Mouse (Mus musculus) heart, embryonic 11.5 days (tissue): Measurements from ENCODE around the gene Gipc1. TPM values are rescaled to one million over a fixed set of nuclear protein-coding genes. Genes with fewer than 3 reads are reported as not detected.

Experiments
- ATAC-seq: fragments of 200-750 bp; cut with Nextera tagmentation; replicated peaks from 2 replicates; pipeline ENCODE4 v1.8.0; 2017; ENCODE audit warnings: moderate library complexity; ENCODE audit not compliant: insufficient number of reproducible peaks, low FRiP score, low TSS enrichment
- H3K27ac ChIP-seq: fragments of 300-500 bp; sonication (generic); 2 replicates; pipeline ENCODE4 v1.5.1; 2014; ENCODE audit warnings: mild to moderate bottlenecking, low read depth, low read length
- H3K27me3 ChIP-seq: fragments of 300-500 bp; sonication (generic); 2 replicates; pipeline ENCODE4 v1.6.1; 2014; ENCODE audit warnings: mild to moderate bottlenecking, low read length, mixed read lengths; ENCODE audit not compliant: control insufficient read depth, insufficient read depth
- H3K36me3 ChIP-seq: fragments of 300-500 bp; sonication (generic); 2 replicates; pipeline ENCODE4 v1.6.1; 2014; ENCODE audit warnings: mild to moderate bottlenecking, low read length, moderate library complexity, mixed read lengths; ENCODE audit not compliant: control insufficient read depth, insufficient read depth
- H3K4me1 ChIP-seq: fragments of 300-500 bp; sonication (generic); 2 replicates; pipeline ENCODE4 v1.6.1; 2014; ENCODE audit warnings: low read length; ENCODE audit not compliant: control insufficient read depth, insufficient read depth
- H3K4me2 ChIP-seq: fragments of 300-500 bp; sonication (generic); 2 replicates; pipeline ENCODE4 v1.6.1; 2014; ENCODE audit warnings: mild to moderate bottlenecking, moderate library complexity
- H3K4me3 ChIP-seq: fragments of 300-500 bp; sonication (generic); 2 replicates; pipeline ENCODE4 v1.5.1; 2014; ENCODE audit warnings: low read depth, low read length
- H3K9ac ChIP-seq: fragments of 300-500 bp; sonication (generic); 2 replicates; pipeline ENCODE4 v1.6.1; 2014; ENCODE audit warnings: mild to moderate bottlenecking, low read depth, low read length, moderate library complexity
- H3K9me3 ChIP-seq: fragments of 300-500 bp; sonication (generic); replicated peaks from 2 replicates; pipeline ENCODE4 v1.6.1; 2016; ENCODE audit warnings: low read length; ENCODE audit not compliant: control insufficient read depth
- WGBS: fragments of 180-500 bp; shearing (Covaris S2); extraction: QIAGEN DNeasy Blood & Tissue Kit; methylation state at CpG from one replicate; pipeline ENCODE4 v1.1.7; 2014; ENCODE audit not compliant: insufficient replicate concordance; 5-methylcytosine and 5-hydroxymethylcytosine counted together
- polyA plus RNA-seq: library from polyadenylated mRNA; unstranded; fragments of >200 nt; fragmentation: Nextera tagmentation; extraction: Ambion mirVana; gene quantifications from 2 replicates; pipeline ENCODE4 v1.2.1, GENCODE M21; 2014

The Gipc1 gene
- polyA plus RNA-seq, 1 experiment from 2014 or later, result 171 TPM

DNA sequence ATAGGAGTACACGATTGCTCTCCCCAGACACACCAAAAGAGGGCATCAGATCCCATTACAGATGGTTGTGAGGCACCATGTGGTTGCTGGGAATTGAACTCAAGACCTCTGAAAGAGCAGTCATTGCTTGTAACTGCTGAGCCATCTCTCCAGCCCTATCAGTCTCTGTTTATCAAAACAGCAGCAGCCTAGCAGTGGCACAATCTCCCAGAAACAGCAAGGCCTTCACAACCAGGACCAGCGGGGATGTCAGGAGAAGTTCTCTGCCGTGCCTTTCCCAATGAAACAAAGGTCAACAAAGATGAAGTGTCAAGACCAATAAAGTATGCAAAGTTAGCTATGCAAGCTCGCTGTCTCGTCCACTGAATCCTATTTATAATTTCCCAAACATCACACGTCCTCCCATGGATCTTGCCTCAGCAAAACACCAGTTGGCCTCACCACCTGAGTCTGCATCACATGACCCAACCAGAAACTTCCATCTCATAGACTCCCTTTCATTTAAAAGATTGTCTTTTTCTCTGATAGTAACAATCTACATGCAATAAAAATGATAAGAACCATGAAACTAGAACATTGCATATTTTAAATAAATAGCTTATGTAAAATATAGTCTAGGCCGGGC is 20.3 kb upstream of the Gipc1 start:
- no peak for ATAC-seq
- Histone ChIP-seq H3K9ac (no peak overlapping the region), H3K36me3 (no peaks in the 10 kb centered on the region), H3K4me1 (no peaks in the 10 kb centered on the region), H3K27me3 (no peaks in the 10 kb centered on the region), H3K4me3 (no peak overlapping the region), H3K4me2 (no peak overlapping the region), H3K9me3 (0 out of 2 replicates have a peak, but pooled peaks cover 3% of the 10 kb centered on the region), H3K27ac (no peak overlapping the region)
- 77% methylated on average over 7 of the region's 7 CpGs for WGBS

DNA sequence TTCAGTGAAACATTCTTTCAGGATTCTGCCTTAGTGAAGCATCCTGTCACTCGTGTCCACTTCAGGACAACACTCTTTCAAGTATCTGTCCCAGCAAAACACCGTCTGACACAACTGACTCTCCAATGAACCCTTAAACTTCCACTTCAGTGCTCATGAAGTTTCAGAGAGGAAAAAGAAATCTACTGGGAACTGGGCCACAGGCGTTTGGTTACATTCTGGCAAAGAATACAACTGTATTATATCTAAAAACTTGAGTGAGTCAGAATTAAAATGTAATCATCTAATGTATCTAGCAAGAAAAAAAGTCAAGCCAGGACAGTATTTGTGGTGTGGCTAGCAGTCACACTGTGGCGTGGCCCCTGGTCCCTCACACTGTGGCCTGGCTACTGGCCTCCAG is 13.6 kb upstream of the Gipc1 start:
- no peak overlapping the region for H3K9ac ChIP-seq
- no peak overlapping the region for H3K4me2 ChIP-seq
- H3K36me3 ChIP-seq, result no peaks in the 10 kb centered on the region
- ATAC-seq, result no peak
- H3K27ac ChIP-seq, result no peak overlapping the region
- H3K4me1 ChIP-seq, result no peaks in the 10 kb centered on the region
- WGBS, result 59% methylated on average over 4 of the region's 4 CpGs
- H3K27me3 ChIP-seq, result no peaks in the 10 kb centered on the region
- no peak overlapping the region for H3K4me3 ChIP-seq
- 0 out of 2 replicates have a peak, but pooled peaks cover 3% of the 10 kb centered on the region for H3K9me3 ChIP-seq

DNA sequence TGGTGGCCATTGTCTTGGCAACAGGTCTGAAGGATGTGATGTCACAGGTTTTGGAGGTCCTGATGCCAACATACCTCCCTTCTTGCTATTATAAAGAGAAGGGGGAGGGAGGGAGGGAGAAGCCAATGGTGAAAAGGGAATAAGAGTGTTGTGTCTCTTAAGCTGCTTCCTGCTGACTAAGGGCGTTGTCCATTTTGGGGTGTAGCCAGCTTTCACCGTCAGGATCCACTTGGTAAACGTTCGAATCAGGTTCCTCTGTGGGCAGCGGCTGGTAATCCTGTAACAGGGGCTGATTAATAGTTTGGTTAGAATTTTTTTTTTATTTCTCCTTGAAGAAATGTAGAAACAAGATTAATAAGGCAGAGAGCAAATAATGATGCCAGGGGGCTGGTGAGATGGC is 12.8 kb upstream of the Gipc1 start:
- ATAC-seq, result no peak
- no peak overlapping the region for H3K4me3 ChIP-seq
- 72% methylated on average over 5 of the region's 5 CpGs for WGBS
- no peak overlapping the region for H3K9ac ChIP-seq
- H3K27ac ChIP-seq, result no peak overlapping the region
- no peaks in the 10 kb centered on the region for H3K36me3 ChIP-seq
- 0 out of 2 replicates have a peak, but pooled peaks cover 3% of the 10 kb centered on the region for H3K9me3 ChIP-seq
- no peaks in the 10 kb centered on the region for H3K4me1 ChIP-seq
- H3K4me2 ChIP-seq, result no peak overlapping the region
- no peaks in the 10 kb centered on the region for H3K27me3 ChIP-seq

DNA sequence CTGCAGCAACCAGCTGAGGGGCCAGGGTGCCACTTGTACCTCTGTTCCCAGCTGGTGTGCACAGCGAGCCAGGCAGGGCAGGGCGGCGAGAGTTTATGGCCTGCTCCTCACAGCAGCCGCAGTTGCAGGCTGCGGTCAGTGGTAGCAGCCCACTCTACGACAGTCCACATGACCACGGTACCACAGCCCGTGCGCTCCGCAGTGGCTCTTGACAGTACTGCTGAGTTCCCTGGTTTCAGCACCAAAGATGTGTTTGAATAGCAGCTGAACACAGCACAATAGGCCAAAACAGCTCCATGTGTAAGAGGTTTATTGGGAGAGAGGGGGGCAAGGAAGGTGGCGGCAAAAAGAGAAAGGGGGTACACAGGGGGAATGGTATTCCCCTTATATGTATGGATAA is 5.0 kb upstream of the Gipc1 start:
- Histone ChIP-seq H3K9me3 (no peaks in the 10 kb centered on the region), H3K4me1 (no peaks in the 10 kb centered on the region), H3K27me3 (no peaks in the 10 kb centered on the region), H3K36me3 (no peaks in the 10 kb centered on the region), H3K4me2 (no peak overlapping the region), H3K9ac (no peak overlapping the region), H3K4me3 (no peak overlapping the region), H3K27ac (no peak overlapping the region)
- ATAC-seq, result no peak
- WGBS, result 91% methylated on average over 11 of the region's 11 CpGs

DNA sequence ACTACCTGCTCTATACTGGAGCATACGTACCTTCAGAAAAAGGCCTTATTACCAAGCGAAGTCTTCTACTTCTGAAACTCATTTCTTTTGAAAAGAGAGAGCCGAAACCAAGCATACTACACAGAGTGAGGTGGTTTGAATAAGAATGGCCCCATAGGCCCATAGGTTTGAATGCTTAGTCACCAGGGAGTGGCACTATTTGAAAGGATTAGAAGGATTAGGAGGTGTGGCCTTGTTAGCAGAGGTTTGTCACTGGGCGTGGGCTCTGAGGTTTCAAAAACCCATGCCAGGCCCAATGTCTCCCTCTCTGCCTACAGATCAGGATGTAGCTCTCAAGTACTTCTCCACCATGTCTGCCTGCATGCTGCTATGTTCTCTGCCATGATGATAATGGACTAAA is 4.4 kb upstream of the Gipc1 start:
- H3K4me1 ChIP-seq, result no peaks in the 10 kb centered on the region; the same call in 1 of the 2 replicates
- H3K9me3 ChIP-seq, result no peaks in the 10 kb centered on the region
- H3K4me2 ChIP-seq, result no peak overlapping the region
- no peak overlapping the region for H3K27ac ChIP-seq
- no peak overlapping the region for H3K9ac ChIP-seq
- 87% methylated on average over 4 of the region's 4 CpGs for WGBS
- no peak overlapping the region for H3K4me3 ChIP-seq
- no peaks in the 10 kb centered on the region for H3K36me3 ChIP-seq
- H3K27me3 ChIP-seq, result no peaks in the 10 kb centered on the region
- ATAC-seq, result no peak

DNA sequence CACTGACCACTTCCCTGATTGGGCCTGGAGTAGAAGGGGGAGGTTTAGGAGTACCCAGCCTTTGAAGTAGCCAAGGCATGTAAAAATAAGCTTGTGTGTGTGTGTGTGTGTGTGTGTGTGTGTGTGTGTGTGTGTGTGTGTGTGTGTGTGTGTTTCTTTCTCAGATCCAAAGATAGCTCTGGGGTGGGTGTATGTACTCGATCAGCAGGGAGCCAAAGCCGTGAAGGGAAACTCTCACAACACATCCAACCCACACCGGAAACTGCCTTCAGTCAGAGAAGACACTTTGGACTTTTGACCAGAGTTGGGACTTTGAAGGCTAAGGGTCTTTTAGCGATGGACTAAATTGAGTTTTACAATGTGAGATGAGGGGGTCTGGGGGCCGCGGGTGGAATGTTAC is 2.8 kb upstream of the Gipc1 start:
- 91% methylated on average over 6 of the region's 6 CpGs for WGBS
- no peaks in the 10 kb centered on the region for H3K36me3 ChIP-seq
- H3K27me3 ChIP-seq, result no peaks in the 10 kb centered on the region
- peaks cover 9% of the 10 kb centered on the region for H3K4me1 ChIP-seq
- H3K9me3 ChIP-seq, result no peaks in the 10 kb centered on the region
- H3K27ac ChIP-seq, result no peak overlapping the region
- no peak for ATAC-seq
- H3K9ac ChIP-seq, result no peak overlapping the region
- H3K4me2 ChIP-seq, result no peak overlapping the region
- H3K4me3 ChIP-seq, result no peak overlapping the region

DNA sequence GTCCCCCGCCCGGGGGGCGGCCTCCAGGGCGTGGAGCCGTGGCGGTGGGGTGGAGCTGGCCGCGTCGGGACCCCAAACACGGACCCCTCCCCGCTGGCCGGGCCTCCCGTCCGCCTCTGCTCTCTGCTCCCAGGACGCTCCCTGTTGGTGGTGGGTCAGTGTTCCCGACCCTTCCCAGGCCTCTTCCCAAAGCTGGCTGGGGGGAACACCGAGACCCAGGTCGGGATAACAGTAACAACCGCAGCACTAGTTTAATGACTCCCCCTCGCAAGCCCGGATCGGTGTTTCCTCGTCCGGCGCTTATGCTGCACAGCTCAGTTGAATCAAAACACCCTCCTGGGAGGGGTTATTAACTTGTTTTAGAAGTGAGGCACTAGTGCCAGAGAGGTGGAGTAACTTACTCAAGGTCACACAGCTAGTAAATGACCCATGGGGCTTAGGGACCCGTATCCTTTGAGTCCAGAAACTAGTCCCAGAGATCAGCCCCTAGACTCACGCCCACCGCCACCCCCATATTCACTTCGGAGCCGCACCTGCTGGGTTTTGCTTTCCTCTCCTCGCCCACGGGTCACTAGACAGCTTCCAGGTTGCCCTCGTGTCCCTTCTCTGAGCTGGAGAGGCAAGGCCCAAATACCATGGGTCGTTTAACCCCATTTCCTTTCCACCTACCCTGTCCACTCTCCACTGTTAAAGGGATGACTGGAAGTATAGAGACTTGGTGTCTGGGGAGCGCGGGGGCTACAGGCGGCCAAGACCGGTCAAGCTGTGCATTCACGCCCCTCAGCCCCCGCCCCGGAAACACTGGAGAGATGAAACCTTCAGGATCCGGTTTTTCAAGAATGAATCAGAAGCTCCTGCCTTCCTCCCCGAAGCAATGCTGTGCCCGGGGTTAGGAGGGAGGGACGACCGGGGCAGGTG is 526 bp downstream of the Gipc1 start:
- no peaks in the 10 kb centered on the region for H3K27me3 ChIP-seq
- no peak for ATAC-seq
- H3K27ac ChIP-seq, result peak overlapping the region; percentile 73
- under 1% methylated on average over 46 of the region's 46 CpGs for WGBS
- peak overlapping the region; percentile 84 for H3K4me3 ChIP-seq
- H3K4me2 ChIP-seq, result peak overlapping the region; percentile 97
- H3K9me3 ChIP-seq, result no peaks in the 10 kb centered on the region
- peak overlapping the region; percentile 80 for H3K9ac ChIP-seq
- H3K4me1 ChIP-seq, result peaks cover 12% of the 10 kb centered on the region
- peaks cover 5% of the 10 kb centered on the region; the same call in 1 of the 2 replicates for H3K36me3 ChIP-seq

DNA sequence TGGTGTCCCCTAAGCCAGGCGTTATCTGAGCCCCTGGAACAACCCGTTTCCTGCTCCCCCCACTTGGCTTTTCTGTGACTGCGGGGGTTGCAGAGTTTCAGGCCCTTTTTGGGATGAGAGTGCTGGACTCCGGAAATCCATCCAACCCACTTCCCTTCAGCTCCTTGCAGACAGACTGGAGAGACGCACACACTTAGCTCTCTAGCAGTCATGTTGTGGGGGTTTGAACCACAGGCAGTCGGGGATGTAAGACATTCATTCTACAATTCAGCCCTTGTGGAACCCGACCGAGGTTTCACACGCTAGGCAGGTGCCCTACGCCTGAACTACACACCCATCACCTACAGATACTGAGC is 1.2 kb downstream of the Gipc1 start:
- Histone ChIP-seq H3K9ac (peak overlapping the region; percentile 80), H3K4me3 (peak overlapping the region; percentile 84), H3K27me3 (no peaks in the 10 kb centered on the region), H3K4me2 (peak overlapping the region; percentile 97), H3K9me3 (no peaks in the 10 kb centered on the region), H3K27ac (peak overlapping the region; percentile 73; the same call in 1 of the 2 replicates), H3K4me1 (peaks cover 12% of the 10 kb centered on the region), H3K36me3 (peaks cover 5% of the 10 kb centered on the region; the same call in 1 of the 2 replicates)
- ATAC-seq, result no peak
- WGBS, result 46% methylated on average over 10 of the region's 10 CpGs
